Mouse (Mus musculus): Measurements from ENCODE around the gene Dyrk4. TPM values are rescaled to one million over a fixed set of nuclear protein-coding genes. Genes with fewer than 3 reads are reported as not detected.

Dyrk4 gene
- total and polyA plus RNA-seq, 3 experiments = 0.08 TPM; not detected in 2

- no peaks in the 10 kb centered on the region for H3K27me3 ChIP-seq (ENCODE audit: control insufficient read depth in 1 of 2, insufficient read depth in 2 of 2, low read length in 2 of 2)
- H3K36me3 ChIP-seq (ENCODE audit: control insufficient read depth in 1 of 2, insufficient read depth in 2 of 2, low read length in 2 of 2) = peaks cover 2 to 15% of the 10 kb centered on the region in 2 experiments; a peak in 2 of 4 replicates
- peak overlapping the region; percentile 80 for H3K9ac ChIP-seq (ENCODE audit: control insufficient read depth, low read depth, low read length, poor library complexity, severe bottlenecking)
- TF ChIP-seq TBP (IDR thresholded peaks at IDR 0.05; ENCODE audit: low read depth, low read length) (peak; percentile 44; the same call in 1 of the 2 replicates), MAZ (IDR thresholded peaks at IDR 0.05; ENCODE audit: low read depth, low read length) (0 out of 2 replicates have a peak, but pooled peaks have one; percentile 11), CHD2 (IDR thresholded peaks at IDR 0.05; ENCODE audit: low read length) (no peak), MAFK (IDR thresholded peaks at IDR 0.05; ENCODE audit: borderline replicate concordance, low read depth, low read length) (no peak), ZMIZ1 (IDR thresholded peaks at IDR 0.05; ENCODE audit: low read depth, low read length) (no peak), CHD1 (IDR thresholded peaks at IDR 0.05; ENCODE audit: low read depth, low read length) (no peak), MAX (IDR thresholded peaks at IDR 0.05; ENCODE audit: low read length) (peak; percentile 58; the same call in 1 of the 2 replicates), RCOR1 (IDR thresholded peaks at IDR 0.05; ENCODE audit: low read depth, low read length) (no peak), TAL1 (IDR thresholded peaks at IDR 0.05; ENCODE audit: low read length) (no peak), EP300 (IDR thresholded peaks at IDR 0.05; ENCODE audit: low read depth in 1 of 2, low read length in 2 of 2) (peak in 1 of 2 experiments; percentile 54; a peak in 1 of 4 replicates), RAD21 (IDR thresholded peaks at IDR 0.05; ENCODE audit: low read depth, low read length) (peak; percentile 24), GATA1 (IDR thresholded peaks at IDR 0.05; ENCODE audit: low read depth, low read length) (no peak), POLR2AphosphoS5 (IDR thresholded peaks at IDR 0.05; ENCODE audit: borderline replicate concordance, low read depth, low read length) (no peak), E2F4 (IDR thresholded peaks at IDR 0.05; ENCODE audit: borderline replicate concordance, low read depth, low read length) (no peak), CTCF (IDR thresholded peaks at IDR 0.05 in 2 of 3, conservative IDR thresholded peaks at IDR 0.05 in 1 of 3; ENCODE audit: control insufficient read depth in 1 of 3, insufficient read depth in 1 of 3, low read depth in 2 of 3, low read length in 3 of 3, poor library complexity in 1 of 3, severe bottlenecking in 1 of 3) (peak; percentile 34 to 71 (median 63); a peak in 4 of 6 replicates), ZC3H11A (IDR thresholded peaks at IDR 0.05; ENCODE audit: low read depth, low read length) (peak; percentile 34), MYB (IDR thresholded peaks at IDR 0.05; ENCODE audit: low read depth, low read length) (0 out of 2 replicates have a peak, but pooled peaks have one; percentile 29), POLR2AphosphoS2 (IDR thresholded peaks at IDR 0.05; ENCODE audit: low read length) (no peak), ZNF384 (IDR thresholded peaks at IDR 0.05; ENCODE audit: low read depth, low read length) (peak; percentile 25; the same call in 1 of the 2 replicates), POLR2A (IDR thresholded peaks at IDR 0.05; ENCODE audit: control insufficient read depth in 1 of 2, insufficient read depth in 1 of 2, low read depth in 1 of 2, low read length in 2 of 2, poor library complexity in 1 of 2) (0 out of 4 replicates have a peak, but pooled peaks of 1 of the 2 experiments have one; percentile 8), JUND (IDR thresholded peaks at IDR 0.05; ENCODE audit: low read depth, low read length) (no peak), HCFC1 (IDR thresholded peaks at IDR 0.05; ENCODE audit: low read depth, low read length) (peak; percentile 55; the same call in 1 of the 2 replicates), ETS1 (IDR thresholded peaks at IDR 0.05; ENCODE audit: low read depth, low read length) (peak; percentile 49; the same call in 1 of the 2 replicates), NELFE (IDR thresholded peaks at IDR 0.05; ENCODE audit: low read depth, low read length) (0 out of 2 replicates have a peak, but pooled peaks have one; percentile 27), SMC3 (IDR thresholded peaks at IDR 0.05; ENCODE audit: low read depth, low read length) (peak; percentile 59), TCF12 (IDR thresholded peaks at IDR 0.05; ENCODE audit: low read depth, low read length) (no peak), MYC (IDR thresholded peaks at IDR 0.05; ENCODE audit: low read depth, low read length) (peak; percentile 64; the same call in 1 of the 2 replicates), ELF1 (IDR thresholded peaks at IDR 0.05; ENCODE audit: low read depth, low read length) (peak; percentile 67), BHLHE40 (IDR thresholded peaks at IDR 0.05; ENCODE audit: borderline replicate concordance, low read depth, low read length) (no peak)
- peak overlapping the region; percentile 81 for H3K27ac ChIP-seq (ENCODE audit: control insufficient read depth, low read depth, low read length)
- H3K9me3 ChIP-seq (replicated peaks; ENCODE audit: insufficient read depth, low read length) = no peaks in the 10 kb centered on the region
- H3K79me2 ChIP-seq (ENCODE audit: control insufficient read depth, insufficient read depth, low read length, poor library complexity) = peaks cover 20% of the 10 kb centered on the region
- H3K4me1 ChIP-seq (ENCODE audit: control insufficient read depth in 1 of 2, insufficient read depth in 2 of 2, low read length in 2 of 2) = peaks cover 0 to 8% of the 10 kb centered on the region in 2 experiments; a peak in 1 of 4 replicates
- peak overlapping the region; percentile 82 to 91 for H3K4me3 ChIP-seq (ENCODE audit: control insufficient read depth in 1 of 2, insufficient read depth in 1 of 2, low read depth in 2 of 2, low read length in 2 of 2)
- DNase-seq (ENCODE audit: low read depth, low spot score) = peak; percentile 89
These were observed 18.8 kb upstream of the Dyrk4 start for GRCm38 (mm10) chr6:126940451-126940850.
